Mouse (Mus musculus) testis, adult 2 months (tissue): Measurements from ENCODE around the gene Slc30a5.

Experiments
- CTCF ChIP-seq: fragments of 200-500 bp; IDR thresholded peaks from 2 replicates; pipeline ENCODE4 v1.5.1; 2012; ENCODE audit warnings: low read depth, mild to moderate bottlenecking, inconsistent platforms, low read length, moderate library complexity; ENCODE audit not compliant: control insufficient read depth, insufficient read depth, insufficient replicate concordance
- POLR2A ChIP-seq: fragments of 200-500 bp; IDR thresholded peaks from 2 replicates; pipeline ENCODE4 v1.6.1; 2012; ENCODE audit warnings: low read depth, mild to moderate bottlenecking, inconsistent platforms, low read length, moderate library complexity; ENCODE audit not compliant: control insufficient read depth

DNA sequence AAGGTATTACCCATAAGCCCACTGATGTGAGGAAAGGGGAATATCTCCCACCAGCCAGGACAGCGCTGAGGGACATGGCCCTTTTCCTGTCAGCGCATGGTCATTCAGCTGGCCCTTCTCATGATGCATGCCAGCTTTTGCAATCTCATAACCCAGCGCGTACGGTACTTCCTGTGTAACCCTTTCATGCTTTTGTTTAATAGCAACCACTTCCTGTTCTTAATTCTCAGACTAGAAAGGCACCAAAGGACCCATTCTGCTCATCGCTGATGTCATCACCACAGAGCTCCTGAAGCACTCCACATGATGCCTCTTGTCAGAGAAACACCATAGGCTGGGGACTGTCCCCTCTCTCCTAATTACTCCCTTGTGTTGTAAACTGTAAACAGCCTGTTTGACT lies 33.1 kb upstream of the Slc30a5 start:
- TF ChIP-seq CTCF, result no peak
- TF ChIP-seq POLR2A, result no peak
